8 mouse cellular contexts compared by ENCODE assay signal in genomic region chr13:31808116-31808803, GRCm38 (mm10). TPM values are rescaled to one million over a fixed set of nuclear protein-coding genes. Genes with fewer than 3 reads are reported as not detected.
DNase-seq lines count a peak whose midpoint lies in the region; ATAC-seq and TF ChIP-seq lines count a peak whose summit lies in the region.

No protein-coding gene starts in this region.

- peak overlapping the region; percentile 67 for H3K4me2 ChIP-seq in hindbrain, embryonic 13.5 days
- peak overlapping the region; percentile 93 for H3K4me2 ChIP-seq in liver, embryonic 11.5 days
- peak overlapping the region; percentile 73 for H3K4me2 ChIP-seq in neural tube, embryonic 12.5 days (replicated peaks)

- DNase-seq in B cell, adult 2 months, result peak; percentile 48 to 54
- peak; percentile 44 for DNase-seq in forebrain, embryonic 10.5 days (ENCODE audit: extremely low spot score, low spot score)
- peak; percentile 67 for DNase-seq in liver, embryonic 11.5 days (ENCODE audit: low spot score)
- DNase-seq in left cerebral cortex, adult 18-20 months (ENCODE audit: low spot score in 2 of 2), result no peak

- WGBS in forebrain, embryonic 10.5 days, result under 1% methylated on average over 72 of the region's 73 CpGs
- under 1% methylated on average over 57 of the region's 73 CpGs for WGBS in hindbrain, embryonic 13.5 days
- WGBS in liver, embryonic 11.5 days, result under 1% methylated on average over 73 of the region's 73 CpGs
- under 1% methylated on average over 65 of the region's 73 CpGs for WGBS in neural tube, embryonic 12.5 days

- peak overlapping the region; percentile 73; the same call in 1 of the 2 replicates for H3K9ac ChIP-seq in ES-Bruce4 (ENCODE audit: low read depth, poor library complexity, severe bottlenecking)
- peak overlapping the region; percentile 70 for H3K9ac ChIP-seq in hindbrain, embryonic 13.5 days
- H3K9ac ChIP-seq in liver, embryonic 11.5 days (ENCODE audit: low read depth, low read length), result peak overlapping the region; percentile 60; the same call in 1 of the 2 replicates
- H3K9ac ChIP-seq in neural tube, embryonic 12.5 days, result peak overlapping the region; percentile 74

- H3K36me3 ChIP-seq in ES-Bruce4 (ENCODE audit: control insufficient read depth, insufficient read depth, low read length, poor library complexity, severe bottlenecking), result no peaks in the 10 kb centered on the region
- peaks cover 15% of the 10 kb centered on the region; the same call in 1 of the 2 replicates for H3K36me3 ChIP-seq in forebrain, embryonic 10.5 days (replicated peaks)
- H3K36me3 ChIP-seq in hindbrain, embryonic 13.5 days, result no peaks in the 10 kb centered on the region
- no peaks in the 10 kb centered on the region for H3K36me3 ChIP-seq in liver, embryonic 11.5 days (ENCODE audit: control insufficient read depth, insufficient read depth, low read length)
- H3K36me3 ChIP-seq in neural tube, embryonic 12.5 days, result no peaks in the 10 kb centered on the region

- no peak overlapping the region for H3K27ac ChIP-seq in ES-Bruce4 (ENCODE audit: insufficient read depth, low read length)
- peak overlapping the region; percentile 88 for H3K27ac ChIP-seq in forebrain, embryonic 10.5 days
- peak overlapping the region; percentile 83 for H3K27ac ChIP-seq in hindbrain, embryonic 13.5 days
- 0 out of 2 replicates have a peak overlapping the region, but pooled peaks have one; percentile 25 for H3K27ac ChIP-seq in liver, embryonic 11.5 days (ENCODE audit: low read depth, low read length)
- peak overlapping the region; percentile 81 for H3K27ac ChIP-seq in neural tube, embryonic 12.5 days

- ATAC-seq in hindbrain, embryonic 13.5 days (ENCODE audit: low FRiP score), result no peak
- ATAC-seq in liver, embryonic 11.5 days (replicated peaks; ENCODE audit: low FRiP score), result no peak
- no peak for ATAC-seq in neural tube, embryonic 12.5 days (ENCODE audit: low FRiP score, low read depth)
- ATAC-seq in activated CD4-positive, CD25-positive, alpha-beta regulatory T cell, adult 4 months, result no peak

- H3K9me3 ChIP-seq in ES-Bruce4 (replicated peaks; ENCODE audit: control insufficient read depth, insufficient read depth, low read length, poor library complexity, severe bottlenecking), result no peaks in the 10 kb centered on the region
- no peaks in the 10 kb centered on the region for H3K9me3 ChIP-seq in forebrain, embryonic 10.5 days
- no peaks in the 10 kb centered on the region for H3K9me3 ChIP-seq in hindbrain, embryonic 13.5 days
- no peaks in the 10 kb centered on the region for H3K9me3 ChIP-seq in liver, embryonic 11.5 days (ENCODE audit: control insufficient read depth, low read length)
- H3K9me3 ChIP-seq in neural tube, embryonic 12.5 days, result no peaks in the 10 kb centered on the region

- H3K4me1 ChIP-seq in ES-Bruce4 (ENCODE audit: control insufficient read depth, insufficient read depth, low read length), result no peaks in the 10 kb centered on the region
- peaks cover 64% of the 10 kb centered on the region for H3K4me1 ChIP-seq in forebrain, embryonic 10.5 days
- H3K4me1 ChIP-seq in hindbrain, embryonic 13.5 days (replicated peaks), result peaks cover 42% of the 10 kb centered on the region
- peaks cover 12% of the 10 kb centered on the region for H3K4me1 ChIP-seq in liver, embryonic 11.5 days (replicated peaks; ENCODE audit: control insufficient read depth, insufficient read depth, low read length)
- peaks cover 30% of the 10 kb centered on the region for H3K4me1 ChIP-seq in neural tube, embryonic 12.5 days

- TF ChIP-seq CTCF in ES-Bruce4 (IDR thresholded peaks at IDR 0.05; ENCODE audit: low read depth, low read length), result no peak

- TF ChIP-seq EP300 in ES-Bruce4 (IDR thresholded peaks at IDR 0.05; ENCODE audit: insufficient read depth, low read depth, low read length), result no peak

- peaks cover 42% of the 10 kb centered on the region for H3K27me3 ChIP-seq in ES-Bruce4 (ENCODE audit: control insufficient read depth, insufficient read depth, low read length, poor library complexity, severe bottlenecking)
- H3K27me3 ChIP-seq in forebrain, embryonic 10.5 days (ENCODE audit: poor library complexity, severe bottlenecking), result peaks cover 100% of the 10 kb centered on the region
- peaks cover 95% of the 10 kb centered on the region for H3K27me3 ChIP-seq in hindbrain, embryonic 13.5 days
- peaks cover 94% of the 10 kb centered on the region for H3K27me3 ChIP-seq in liver, embryonic 11.5 days (replicated peaks; ENCODE audit: control insufficient read depth, insufficient read depth, low read length)
- peaks cover 90% of the 10 kb centered on the region for H3K27me3 ChIP-seq in neural tube, embryonic 12.5 days (replicated peaks)

- TF ChIP-seq POLR2A in ES-Bruce4 (IDR thresholded peaks at IDR 0.05; ENCODE audit: insufficient read depth, low read length), result no peak

- peak overlapping the region; percentile 62 for H3K4me3 ChIP-seq in ES-Bruce4 (ENCODE audit: low read depth, low read length)
- peak overlapping the region; percentile 64 for H3K4me3 ChIP-seq in forebrain, embryonic 10.5 days
- peak overlapping the region; percentile 46 for H3K4me3 ChIP-seq in hindbrain, embryonic 13.5 days
- H3K4me3 ChIP-seq in liver, embryonic 11.5 days (ENCODE audit: low read depth, low read length), result peak overlapping the region; percentile 63
- H3K4me3 ChIP-seq in neural tube, embryonic 12.5 days, result peak overlapping the region; percentile 50

RNA-seq across cellular contexts. Expression of gene Foxc1, which starts 1.8 kb away (rescaled TPM):
- 0.26 and 0.34 TPM in 2 replicates for polyA plus RNA-seq in ES-Bruce4 (2011; ENCODE audit: insufficient read depth, insufficient read length, low read depth, missing spikeins)
- polyA plus RNA-seq in forebrain, embryonic 10.5 days (2016; fragmentation: Nextera tagmentation; extraction: Ambion mirVana), result 2.5 and 2.6 TPM in 2 replicates
- 1.3 and 1.7 TPM in 2 replicates for polyA plus RNA-seq in hindbrain, embryonic 13.5 days (2015; fragmentation: Nextera tagmentation; extraction: Ambion mirVana)
- 0.45 and 0.47 TPM in 2 replicates for polyA plus RNA-seq in liver, embryonic 11.5 days (2014; fragmentation: Nextera tagmentation; extraction: Ambion mirVana)
- 6.9 and 7.7 TPM in 2 replicates for polyA plus RNA-seq in neural tube, embryonic 12.5 days (2016; fragmentation: Nextera tagmentation; extraction: Ambion mirVana)
- not detected for polyA plus RNA-seq in activated CD4-positive, CD25-positive, alpha-beta regulatory T cell, adult 4 months (2017; shearing (Covaris generic))
- 1 to 10 TPM; 5.7 to 6.6 TPM for total RNA-seq in left cerebral cortex, adult 18-20 months (2021)

Comparison
In these comparisons a context has a peak if more than half of its experiments do, and no peak if none do; other contexts are left out.
1. DNase-seq: peak in B cell, adult 2 months (2 of 2), forebrain, embryonic 10.5 days (single experiment) and liver, embryonic 11.5 days (single experiment); none in left cerebral cortex, adult 18-20 months (0 of 2).
2. Peak in every context shown above with its lines, with median percentiles within 50 percentile points of each other: H3K4me3 ChIP-seq, H3K9ac ChIP-seq and H3K4me2 ChIP-seq.